Mouse (Mus musculus) testis, postnatal 10 days (tissue): Measurements from ENCODE around the gene Smyd1.
"Not testable (repeated sequence)": the region's sequence is repeated elsewhere in the genome, so short reads cannot be mapped to it uniquely, and the experiment has no call there.

Source experiments
- DNase-seq: peaks from one replicate; pipeline ENCODE4 v3.0.0; 2021; ENCODE audit warnings: low spot score

Smyd1 gene

DNA sequence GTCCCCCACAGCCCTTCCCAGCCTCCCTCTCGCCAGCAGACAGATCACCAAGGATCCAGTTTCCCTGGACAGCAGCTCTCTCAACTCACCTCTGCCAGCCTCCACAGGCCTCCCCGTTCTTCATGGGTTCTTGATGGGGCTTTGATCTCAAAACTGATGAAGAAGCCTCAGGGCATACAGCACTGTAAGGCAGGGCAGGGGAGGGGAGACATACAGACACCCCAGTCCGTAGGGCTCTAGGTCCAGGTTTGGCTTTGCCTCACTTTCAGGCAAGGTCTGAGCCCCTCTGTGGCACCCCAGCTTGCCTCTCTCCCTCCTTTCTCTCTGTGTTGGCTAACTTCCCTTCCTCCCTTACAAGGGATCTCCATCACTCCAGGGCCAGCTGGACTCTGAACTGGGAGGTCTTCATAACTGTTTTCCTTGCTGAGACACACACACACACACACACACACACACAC, at the start of gene Smyd1:
Gene Smyd1, minus strand, starts transcription at position 408 of the 458 bp plus-strand sequence.
- no peak for DNase-seq

DNA sequence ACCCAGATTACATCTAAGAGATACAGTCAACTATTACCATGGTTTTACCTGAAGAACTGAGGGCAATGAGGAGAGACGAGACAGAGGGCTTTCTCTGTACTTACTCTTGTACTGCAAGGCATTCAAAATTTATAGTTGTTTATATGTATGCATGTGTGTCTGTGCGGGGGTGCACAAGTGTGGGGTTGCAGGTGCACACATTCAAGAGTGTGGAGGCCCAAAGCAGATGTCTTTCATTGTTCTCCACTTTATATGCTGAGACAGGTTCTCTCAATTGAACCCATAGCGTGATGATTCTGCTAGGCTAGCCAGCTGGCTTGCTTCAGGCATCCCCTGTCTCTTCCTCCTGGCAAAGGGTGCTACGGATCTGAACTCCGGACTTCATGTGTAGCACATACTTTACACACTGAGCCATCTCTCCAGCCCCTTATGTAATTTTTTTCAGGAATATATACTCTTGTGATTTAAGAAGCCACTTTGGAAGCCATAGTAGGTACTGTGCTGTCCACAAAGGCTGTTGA, 49.1 kb upstream of the Smyd1 start:
- DNase-seq = no peak

DNA sequence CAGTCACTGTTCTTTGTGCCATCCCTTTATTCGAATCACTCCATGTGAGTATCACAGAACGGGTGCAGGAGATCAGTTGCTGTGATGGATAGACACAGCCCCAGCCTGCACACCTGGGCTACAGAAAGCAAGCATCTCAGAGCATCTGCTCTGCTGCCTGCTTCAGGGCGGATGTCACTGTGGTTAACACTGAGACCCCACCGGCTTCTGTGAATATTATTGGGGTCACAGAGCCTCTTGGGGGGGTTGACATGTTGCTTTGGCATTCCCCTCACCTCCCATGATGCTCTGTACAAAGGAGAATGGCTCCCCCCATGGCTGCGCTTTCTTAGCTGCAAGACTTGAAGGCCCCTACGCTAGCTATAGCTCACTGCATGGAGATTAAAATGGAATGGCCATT, 47.4 kb upstream of the Smyd1 start:
- DNase-seq = no peak

- no peak for DNase-seq
Observed at GRCm38 (mm10) chr6:71363995-71364394, 42.0 kb upstream of the Smyd1 start.

DNA sequence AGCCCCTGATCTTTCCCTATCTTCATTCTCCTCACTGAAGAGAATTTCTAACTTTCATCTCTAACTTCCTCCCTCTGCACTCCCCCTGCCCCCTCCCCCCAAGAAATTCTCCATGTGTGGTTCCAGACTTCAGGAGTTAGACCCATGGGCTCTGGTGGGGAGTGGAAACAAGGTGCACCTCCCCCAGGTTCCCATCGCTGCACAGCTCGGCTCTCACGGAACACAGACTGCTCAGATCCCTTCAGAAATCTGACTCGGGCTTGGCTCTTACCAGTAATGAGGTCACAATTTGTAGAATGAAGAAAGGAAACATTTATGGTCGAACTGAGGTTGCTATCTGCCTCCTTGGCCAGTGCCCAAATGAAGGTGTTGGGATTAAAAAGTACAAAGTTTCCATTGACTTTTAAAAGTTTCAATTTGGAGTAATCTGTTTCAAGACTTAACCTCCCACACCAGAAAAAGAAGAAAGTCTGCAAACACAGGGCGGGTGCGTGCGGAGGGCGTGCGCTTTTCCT, 39.2 kb upstream of the Smyd1 start:
- peak; percentile 74 for DNase-seq

DNA sequence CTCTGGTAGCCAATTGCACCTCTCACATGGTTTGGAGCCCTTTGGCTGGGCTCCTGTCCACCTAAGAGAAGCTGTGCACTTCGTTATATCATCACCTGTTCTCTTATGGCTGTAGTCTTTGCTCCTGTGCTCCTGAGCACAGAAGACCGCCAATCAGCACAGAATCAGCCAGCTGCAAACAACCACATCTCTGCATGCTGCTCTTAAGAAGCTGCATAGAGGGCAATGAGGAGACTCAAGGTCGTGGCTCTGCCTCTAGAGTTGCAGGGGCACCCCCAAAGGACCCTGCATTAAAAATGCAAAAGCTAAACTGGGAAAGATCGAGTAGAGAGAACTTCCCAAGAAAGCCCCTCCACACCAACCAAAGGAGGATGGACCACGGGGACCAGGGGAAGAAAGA, 38.7 kb upstream of the Smyd1 start:
- no peak for DNase-seq

DNA sequence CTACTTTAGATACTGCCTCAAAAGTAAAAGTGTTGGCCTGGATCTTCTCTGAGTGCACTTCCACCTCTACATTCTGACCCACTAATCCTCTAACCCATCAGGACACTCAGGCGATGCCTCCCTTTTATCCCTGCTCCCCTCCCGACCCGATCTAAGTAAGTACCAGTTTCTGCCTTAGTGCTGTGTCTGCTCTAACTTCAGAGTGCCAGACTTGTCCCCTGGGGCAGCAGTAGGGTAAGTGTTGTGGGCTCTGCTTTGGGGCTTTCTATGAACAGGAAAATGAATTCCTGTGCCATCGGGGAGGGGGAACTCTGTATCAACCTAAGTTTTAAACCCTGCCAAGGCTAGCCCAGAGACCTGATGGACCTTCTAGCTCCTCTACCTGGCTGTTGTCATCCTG, 38.2 kb upstream of the Smyd1 start:
- no peak for DNase-seq

DNA sequence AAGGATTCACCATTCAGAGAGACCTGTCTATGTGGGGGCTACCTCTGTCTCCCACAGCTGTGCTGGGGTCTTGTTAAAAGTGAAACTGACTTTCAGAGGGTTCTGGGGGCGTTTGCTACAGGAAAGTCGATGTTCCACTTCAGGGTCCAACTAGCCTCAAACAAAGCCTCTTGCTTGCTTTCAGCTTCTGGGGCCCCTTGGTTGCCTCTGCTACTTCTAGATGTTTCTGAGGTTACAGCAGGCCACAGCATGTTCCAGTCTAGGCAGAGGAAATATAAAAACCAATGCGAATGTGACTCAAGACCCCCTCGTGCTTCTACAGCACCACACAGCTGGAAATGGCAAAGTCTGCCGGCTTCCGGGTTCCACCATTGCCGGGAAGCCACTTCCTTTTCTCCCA, 35.5 kb upstream of the Smyd1 start:
- DNase-seq = no peak

- no peak for DNase-seq
Observed at GRCm38 (mm10) chr6:71353722-71354121, 31.7 kb upstream of the Smyd1 start.

GRCm38 (mm10) chr6:71352866-71353427, 30.9 kb upstream of the Smyd1 start:
- DNase-seq = no peak

- no peak for DNase-seq
Observed at GRCm38 (mm10) chr6:71352201-71352600, 30.2 kb upstream of the Smyd1 start.

- no peak for DNase-seq
Observed at GRCm38 (mm10) chr6:71351201-71351600, 29.2 kb upstream of the Smyd1 start.

DNA sequence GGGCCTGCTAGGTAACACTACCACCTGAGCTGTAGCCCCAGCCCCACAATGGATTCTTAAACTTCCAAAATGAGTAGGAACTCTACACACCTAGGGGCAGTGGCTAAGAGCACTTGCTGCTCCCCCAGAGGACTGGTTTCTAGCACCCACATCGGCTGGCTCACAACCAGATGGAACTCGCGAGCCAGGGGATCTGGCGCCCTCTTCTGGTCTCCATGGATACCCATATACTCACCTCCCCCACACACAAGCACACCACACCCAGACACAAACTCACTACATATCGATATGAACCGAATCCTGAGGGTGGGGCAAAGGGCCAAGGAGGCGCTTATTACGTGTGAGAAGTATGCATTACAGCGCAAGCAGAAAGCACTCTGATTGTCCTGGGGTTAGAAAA, 26.0 kb upstream of the Smyd1 start:
- DNase-seq = no peak

- DNase-seq = no peak
Observed at GRCm38 (mm10) chr6:71341179-71341578, 19.1 kb upstream of the Smyd1 start.

DNA sequence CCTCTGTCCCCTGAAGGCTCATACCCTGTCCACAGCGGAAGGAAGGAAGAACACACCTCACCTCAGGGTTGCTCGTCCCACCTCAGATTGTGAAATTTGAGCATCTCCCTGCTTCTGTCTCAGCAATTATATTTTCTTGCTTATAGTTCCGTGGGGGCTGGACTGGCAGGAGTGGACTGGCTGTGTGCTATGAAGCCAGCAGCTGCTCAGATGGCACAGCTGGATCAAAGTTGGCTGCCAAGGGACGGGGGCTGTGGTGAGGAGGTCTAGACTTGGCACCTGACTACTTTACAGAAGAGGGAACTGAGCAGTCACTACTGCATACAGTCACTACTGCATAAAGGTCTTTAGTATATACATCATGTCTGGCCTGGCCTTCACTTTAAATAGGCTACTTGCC, 17.3 kb upstream of the Smyd1 start:
- no peak for DNase-seq

GRCm38 (mm10) chr6:71338941-71339340, 16.9 kb upstream of the Smyd1 start:
- no peak for DNase-seq

GRCm38 (mm10) chr6:71337666-71338065, 15.6 kb upstream of the Smyd1 start:
- no peak for DNase-seq

DNA sequence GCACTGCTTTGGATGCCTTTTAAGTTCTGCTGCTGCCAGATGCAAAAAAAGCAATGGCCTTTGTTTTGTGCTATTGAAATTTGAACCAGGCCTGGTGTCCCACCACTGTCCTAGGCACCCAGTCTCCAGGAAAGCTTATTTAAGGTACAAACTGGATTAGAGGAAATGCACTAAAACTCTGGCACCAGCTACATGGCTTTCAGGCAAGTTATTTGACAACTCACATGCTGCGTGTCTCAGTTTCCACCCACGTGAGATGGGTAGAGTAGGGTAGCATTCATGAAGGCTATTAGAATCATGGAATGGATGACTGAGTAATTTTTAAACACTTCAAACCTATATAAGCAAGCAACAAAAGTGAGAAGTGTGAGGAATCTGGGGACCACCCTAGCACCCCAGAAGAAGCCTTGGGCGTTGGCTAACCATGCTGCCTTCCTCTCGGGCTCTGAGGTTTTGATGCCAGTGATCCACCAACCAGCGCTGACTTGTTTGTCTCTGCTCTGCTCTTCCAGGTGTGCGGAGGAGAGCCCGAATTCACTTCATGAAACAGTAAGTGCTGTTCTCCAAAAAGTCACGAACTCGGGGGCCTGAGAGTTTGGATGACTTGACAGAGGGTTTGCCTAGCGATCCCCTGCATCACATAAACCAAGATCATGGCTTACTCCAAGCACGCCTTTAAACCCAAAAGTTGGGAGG, 11.7 kb upstream of the Smyd1 start:
- no peak for DNase-seq

DNA sequence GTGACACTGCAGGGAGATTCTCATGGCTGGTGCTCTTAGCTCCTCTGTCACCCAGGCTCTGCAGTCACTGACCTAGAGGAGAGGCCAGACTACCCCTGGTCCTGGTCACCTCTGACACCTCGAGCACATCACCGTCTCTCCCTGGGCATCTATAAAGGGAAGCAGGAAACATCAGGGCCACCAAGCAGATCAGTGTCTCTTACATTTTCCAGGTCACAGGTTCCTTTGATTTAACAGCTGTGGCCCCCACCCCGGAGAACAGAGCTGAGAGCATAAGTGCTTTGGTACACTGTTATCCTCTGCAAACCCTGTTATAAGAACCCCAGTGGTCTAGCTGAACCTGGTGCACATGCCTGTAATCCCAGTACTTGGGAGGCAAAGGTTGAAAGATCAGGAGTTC, 11.0 kb upstream of the Smyd1 start:
- no peak for DNase-seq

- DNase-seq = no peak
Observed at GRCm38 (mm10) chr6:71332236-71332965, 10.4 kb upstream of the Smyd1 start.

DNA sequence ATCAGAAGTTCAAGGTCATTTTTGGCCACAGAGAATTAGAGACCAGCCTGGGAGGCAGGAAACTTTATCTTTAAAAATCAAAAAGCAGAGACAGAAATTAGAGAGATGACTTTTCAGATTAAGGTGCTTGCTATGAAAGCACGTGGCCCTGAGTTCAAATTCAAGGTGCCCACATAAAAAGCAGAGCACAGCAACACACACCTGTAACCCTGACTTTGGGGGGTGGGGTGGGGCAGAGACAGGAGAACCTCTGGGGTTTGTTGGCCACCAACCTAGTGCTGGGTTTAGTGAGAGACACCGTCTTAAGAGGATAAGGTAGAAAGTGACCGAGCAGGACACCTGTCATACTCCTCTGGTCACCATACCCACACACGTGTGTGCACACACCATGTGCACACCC, 9.5 kb upstream of the Smyd1 start:
- not testable (repeated sequence) for DNase-seq

DNA sequence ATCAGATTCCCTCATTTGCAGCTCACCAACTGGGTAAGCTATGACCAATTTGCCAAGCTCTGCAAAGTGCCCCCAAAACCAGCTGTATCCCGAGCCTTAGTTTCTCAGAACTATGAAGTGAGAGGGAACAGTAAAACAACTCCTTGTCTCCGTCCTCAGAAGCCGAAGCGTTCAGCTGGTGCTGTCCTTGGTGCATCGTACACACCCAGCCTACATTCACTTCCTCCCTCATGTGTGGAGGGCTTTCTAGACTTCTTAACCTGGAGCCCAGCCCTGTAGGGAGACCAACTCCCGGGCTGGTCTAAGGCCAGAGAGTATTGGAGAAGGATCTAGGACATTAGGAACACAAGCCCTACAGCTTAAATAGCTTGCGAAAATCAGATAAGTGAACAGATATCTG, 8.5 kb upstream of the Smyd1 start:
- no peak for DNase-seq

- no peak for DNase-seq
Observed at GRCm38 (mm10) chr6:71329881-71330280, 7.8 kb upstream of the Smyd1 start.
